Mouse (Mus musculus) myocyte (in vitro differentiated cells): ENCODE results near the gene Fgd3.

ENCODE experiments used
- E2F4 ChIP-seq: IDR thresholded peaks from one replicate; pipeline ENCODE4 v1.6.1; 2011; ENCODE audit warnings: mild to moderate bottlenecking, control low read depth, moderate library complexity; ENCODE audit not compliant: insufficient read depth
- MYOD1 ChIP-seq, 3 experiments: IDR thresholded peaks; one replicate each; pipeline ENCODE4 v1.6.1; 2011; ENCODE audit warnings: control low read depth in 2 of 3, low read depth in 2 of 3, mild to moderate bottlenecking in 2 of 3, moderate library complexity in 1 of 3; ENCODE audit not compliant: insufficient read length in 2 of 3, control insufficient read depth in 1 of 3
- MYOG ChIP-seq, 3 experiments: IDR thresholded peaks; one replicate each; pipeline ENCODE4 v1.6.1; 2011; ENCODE audit warnings: control low read depth in 2 of 3, low read depth in 2 of 3, mild to moderate bottlenecking in 2 of 3; ENCODE audit not compliant: insufficient read length in 2 of 3, control insufficient read depth in 1 of 3, insufficient read depth in 1 of 3
- POLR2A ChIP-seq: IDR thresholded peaks from one replicate; pipeline ENCODE4 v1.6.1; 2011; ENCODE audit warnings: low read depth, mild to moderate bottlenecking, control low read depth, moderate library complexity; ENCODE audit not compliant: insufficient read length
- POLR2AphosphoS2 ChIP-seq: IDR thresholded peaks from one replicate; pipeline ENCODE4 v1.6.1; 2011; ENCODE audit warnings: low read depth, control low read depth; ENCODE audit not compliant: insufficient read length
- USF1 ChIP-seq: IDR thresholded peaks from one replicate; pipeline ENCODE4 v1.6.1; 2011; ENCODE audit warnings: low read depth, mild to moderate bottlenecking, control low read depth, moderate library complexity

DNA sequence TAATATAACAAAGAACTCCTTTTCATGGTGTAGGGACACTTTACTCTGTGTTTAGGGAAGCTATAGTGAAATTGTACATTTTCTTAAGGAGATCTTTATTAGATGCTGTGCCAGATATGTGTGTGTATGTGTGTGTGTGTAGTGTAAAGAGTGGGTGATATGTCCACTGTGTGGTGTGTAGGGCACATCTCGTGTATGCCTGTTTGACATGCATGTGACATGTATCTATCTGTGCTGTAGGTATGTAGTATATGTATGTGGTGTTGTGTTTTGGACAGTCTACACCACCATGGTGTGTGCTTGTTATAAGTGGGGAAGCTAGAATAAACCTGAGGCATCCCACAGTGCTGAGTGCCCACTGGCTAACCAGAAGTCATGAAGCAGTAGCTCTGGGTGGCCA is 403 bp upstream of the Fgd3 start:
- TF ChIP-seq MYOG (IDR thresholded peaks at IDR 0.05; ENCODE audit: control insufficient read depth in 1 of 3, insufficient read depth in 1 of 3, insufficient read length in 2 of 3, low read depth in 2 of 3) (no peak), POLR2A (no peak), POLR2AphosphoS2 (no peak), E2F4 (no peak), MYOD1 (IDR thresholded peaks at IDR 0.05; ENCODE audit: control insufficient read depth in 1 of 3, insufficient read length in 2 of 3, low read depth in 2 of 3) (no peak), USF1 (no peak)
